Mouse (Mus musculus): ENCODE data around the gene Cartpt.
"Not testable (repeated sequence)": the region's sequence is repeated elsewhere in the genome, so short reads cannot be mapped to it uniquely, and the experiment has no call there.

Cartpt gene

DNA sequence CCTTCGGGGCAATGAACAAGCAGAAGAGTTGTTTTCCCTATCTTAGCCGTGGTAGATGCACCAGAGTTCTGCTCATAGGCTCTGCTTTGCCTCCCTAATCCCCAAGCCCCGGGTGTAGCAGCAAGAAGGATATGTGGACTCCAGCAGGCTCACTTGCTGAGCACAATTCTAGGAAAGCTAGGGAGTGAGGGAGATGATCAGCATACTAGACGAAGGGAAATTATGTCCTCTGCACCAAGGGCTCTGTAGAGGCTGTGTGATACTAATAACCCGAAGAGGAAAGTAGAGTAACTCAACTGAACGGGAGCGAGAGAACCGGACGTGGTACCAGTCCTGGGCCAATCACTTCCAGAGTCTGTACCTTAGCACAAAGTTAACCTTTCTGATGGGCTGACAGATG lies at the start of gene Cartpt:
Gene Cartpt, minus strand, starts transcription at position 127 of the 400 bp plus-strand sequence.
- no peak for DNase-seq (ENCODE audit: low spot score in 2 of 2)

DNA sequence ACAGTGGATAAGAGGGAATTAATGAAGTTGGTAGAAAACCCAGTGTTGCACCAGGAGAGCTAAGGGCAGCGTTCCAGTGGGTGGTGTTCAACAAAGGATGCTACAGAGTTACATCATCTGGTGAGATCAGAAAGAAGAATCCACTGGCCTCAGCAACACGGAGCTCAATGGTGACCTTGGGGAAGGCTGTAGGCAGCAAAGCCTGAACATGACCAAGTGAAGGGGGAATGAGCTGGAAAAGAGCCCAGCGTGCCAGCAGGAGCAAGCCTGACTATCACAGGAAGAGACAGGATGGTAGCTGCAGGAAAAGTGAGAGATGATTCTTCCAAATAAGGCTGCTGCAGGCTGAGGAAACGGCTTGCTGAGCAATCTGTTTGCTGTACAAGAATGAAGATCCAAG lies 46.5 kb upstream of the Cartpt start:
- DNase-seq (ENCODE audit: low spot score in 2 of 2): peak in 1 of 2 experiments; percentile 34

DNA sequence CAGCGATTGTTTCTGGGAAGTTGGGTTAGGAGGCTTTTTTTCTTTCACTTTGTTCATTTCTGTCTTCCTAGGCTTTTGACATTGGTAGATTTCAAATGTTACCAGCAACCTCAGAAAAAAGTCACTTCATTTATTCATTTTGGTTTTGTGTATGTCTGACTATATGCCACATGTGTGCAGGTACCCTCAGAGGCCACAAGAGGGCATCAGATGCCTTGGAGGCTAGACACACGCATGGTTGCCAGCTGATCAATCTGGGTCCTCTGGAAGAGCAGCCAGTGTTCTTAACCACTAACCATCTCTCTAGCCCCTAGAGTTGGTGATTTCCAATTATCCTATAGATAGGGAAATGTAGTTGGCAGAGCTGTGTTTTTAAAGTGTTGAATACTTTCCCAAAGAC lies 42.6 kb upstream of the Cartpt start:
- no peak for DNase-seq (ENCODE audit: low spot score in 2 of 2)

DNA sequence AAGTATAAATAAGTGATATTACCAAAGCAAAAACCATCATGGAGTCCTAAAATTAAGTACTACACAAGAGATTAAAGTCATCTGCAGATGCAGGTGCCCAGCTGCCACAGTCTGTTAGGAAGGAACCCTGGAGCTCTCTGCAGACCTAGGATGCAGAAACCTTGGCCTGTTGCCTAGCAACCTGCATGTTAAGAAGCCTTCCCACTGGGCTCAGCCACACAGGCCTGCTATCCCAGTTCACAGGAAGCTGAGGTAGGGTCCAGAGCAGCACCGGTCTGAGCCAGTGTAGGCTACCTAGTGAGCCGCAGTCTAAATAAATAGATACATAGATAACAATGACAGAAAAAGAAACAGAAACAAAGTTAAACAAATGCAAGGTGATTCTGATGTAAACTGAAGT lies 39.7 kb upstream of the Cartpt start:
- DNase-seq (ENCODE audit: low spot score in 2 of 2): peak in 1 of 2 experiments; percentile 44

DNA sequence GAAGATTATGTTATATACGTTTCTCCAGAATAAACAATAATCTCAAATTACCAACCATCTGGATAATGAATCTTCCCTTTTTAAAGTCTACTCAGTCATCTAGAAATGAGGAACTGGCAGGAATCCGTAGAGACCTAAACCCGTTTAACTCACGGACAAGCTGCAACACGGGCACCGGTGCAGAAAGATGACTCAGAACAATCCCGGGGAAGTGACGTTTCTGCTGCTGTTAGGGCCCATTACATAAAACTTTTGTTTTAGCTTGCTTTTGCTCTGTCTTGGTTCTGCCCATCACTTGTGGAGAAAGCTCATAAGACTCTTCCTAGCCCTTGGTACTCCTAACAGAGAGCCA lies 38.4 kb upstream of the Cartpt start:
- DNase-seq (ENCODE audit: low spot score in 2 of 2): no peak

DNA sequence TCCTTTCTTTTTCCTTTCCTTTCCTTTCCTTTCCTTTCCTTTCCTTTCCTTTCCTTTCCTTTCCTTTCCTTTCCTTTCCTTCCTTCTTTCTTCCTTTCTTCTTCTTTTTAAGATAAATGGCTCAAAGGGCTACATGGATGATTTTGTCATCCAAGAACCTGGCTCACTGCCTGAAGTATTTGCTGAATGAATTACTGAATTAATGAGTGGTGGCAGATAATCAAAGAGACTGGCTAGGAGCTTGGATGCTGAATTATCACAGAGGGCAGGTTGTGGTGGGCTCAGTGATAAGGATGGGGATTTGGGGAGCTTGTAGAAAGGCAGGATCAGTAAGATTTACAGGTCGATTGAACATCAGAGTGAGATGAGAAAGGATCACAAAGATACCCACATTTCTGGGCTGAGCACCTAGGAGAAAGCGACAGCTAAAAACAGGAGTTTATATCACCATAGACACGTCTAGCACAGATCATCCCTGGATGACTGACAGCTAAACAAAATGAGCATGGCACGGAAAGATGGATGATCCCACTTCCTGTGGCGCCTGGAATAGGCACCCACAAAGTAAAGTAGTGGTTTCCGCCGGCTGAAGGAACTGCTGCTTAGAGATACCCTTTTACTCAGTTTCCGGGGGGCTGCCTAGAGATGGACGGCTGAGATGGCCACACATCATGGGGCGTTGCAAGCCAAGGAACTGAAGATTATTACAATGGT lies 37.9 kb upstream of the Cartpt start:
- DNase-seq (ENCODE audit: low spot score in 2 of 2): no peak

DNA sequence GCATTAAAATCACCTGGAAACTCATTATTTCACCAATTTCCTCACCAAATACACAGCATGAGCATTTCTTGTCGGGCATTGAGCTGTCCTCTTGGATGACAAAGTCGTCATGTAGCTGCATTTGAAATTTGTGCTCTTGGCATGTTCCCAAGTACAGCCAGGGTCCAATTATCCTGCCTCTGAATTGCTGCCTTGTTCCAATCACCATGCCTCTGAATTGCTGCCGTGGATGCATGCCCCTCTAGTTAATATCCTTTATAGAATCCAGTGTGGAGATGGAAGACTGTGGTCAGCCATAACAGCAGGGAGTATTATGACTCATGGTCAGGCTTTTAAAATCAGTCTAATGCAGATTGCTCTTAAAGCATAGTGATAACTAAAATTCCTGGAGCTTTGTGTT lies 36.9 kb upstream of the Cartpt start:
- peak in 1 of 2 experiments; percentile 39 for DNase-seq (ENCODE audit: low spot score in 2 of 2)

DNA sequence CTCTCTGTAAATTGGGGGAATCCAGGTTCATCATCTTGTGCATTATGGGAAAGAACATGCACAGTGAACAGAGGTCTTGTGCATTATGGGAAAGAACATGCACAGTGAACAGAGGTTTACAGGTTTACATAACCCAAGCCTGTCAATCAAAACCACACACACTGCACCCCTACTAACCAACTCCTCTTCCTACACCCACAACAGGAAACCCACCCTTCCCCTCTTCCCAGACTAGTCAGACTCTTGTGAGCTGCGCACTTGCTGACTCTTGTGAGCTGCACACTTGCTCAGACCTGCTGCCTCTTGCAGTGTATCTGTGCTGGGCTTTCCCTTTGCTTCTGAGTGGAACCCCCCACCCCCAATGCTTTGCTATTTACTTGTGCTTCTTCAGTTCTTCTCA lies 31.5 kb upstream of the Cartpt start:
- no peak for DNase-seq (ENCODE audit: low spot score in 2 of 2)

DNA sequence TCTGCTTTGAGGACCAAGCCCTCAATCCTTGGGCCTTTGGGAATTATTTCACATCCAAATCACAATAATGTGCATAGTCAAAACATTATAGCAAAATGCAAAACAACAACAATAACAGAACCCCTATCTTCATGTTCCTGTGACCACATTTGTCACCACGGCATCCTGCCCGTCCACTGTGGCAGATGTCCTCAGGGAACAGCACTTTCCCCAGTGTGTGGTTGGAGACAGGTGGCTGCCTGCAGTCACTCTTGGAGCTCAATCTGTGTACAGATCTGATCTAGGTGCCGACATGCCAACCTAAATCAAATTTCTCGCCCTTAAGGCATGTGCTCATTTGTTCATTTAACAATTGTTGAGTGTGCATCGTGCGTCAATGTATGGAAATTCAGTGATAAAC lies 30.6 kb upstream of the Cartpt start:
- no peak for DNase-seq (ENCODE audit: low spot score in 2 of 2)

DNA sequence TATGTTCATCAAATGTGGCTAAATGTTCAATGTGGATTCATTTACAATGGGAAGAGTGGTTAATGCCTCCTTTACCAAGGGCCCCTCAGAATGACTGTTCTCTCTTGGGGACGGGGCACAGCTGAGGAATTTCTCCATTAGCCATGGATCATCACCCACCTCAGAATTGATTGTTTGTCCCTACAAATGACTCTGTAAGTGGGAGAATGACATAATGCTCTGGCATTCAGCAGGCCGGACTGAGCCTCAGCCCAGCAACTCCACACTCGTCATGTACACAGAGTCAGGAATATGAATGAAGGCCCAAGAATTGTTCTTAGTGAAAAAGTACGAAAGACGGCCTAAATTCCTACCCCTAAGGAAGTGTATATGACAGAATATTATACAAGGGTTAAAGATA lies 25.4 kb upstream of the Cartpt start:
- no peak for DNase-seq (ENCODE audit: low spot score in 2 of 2)

DNA sequence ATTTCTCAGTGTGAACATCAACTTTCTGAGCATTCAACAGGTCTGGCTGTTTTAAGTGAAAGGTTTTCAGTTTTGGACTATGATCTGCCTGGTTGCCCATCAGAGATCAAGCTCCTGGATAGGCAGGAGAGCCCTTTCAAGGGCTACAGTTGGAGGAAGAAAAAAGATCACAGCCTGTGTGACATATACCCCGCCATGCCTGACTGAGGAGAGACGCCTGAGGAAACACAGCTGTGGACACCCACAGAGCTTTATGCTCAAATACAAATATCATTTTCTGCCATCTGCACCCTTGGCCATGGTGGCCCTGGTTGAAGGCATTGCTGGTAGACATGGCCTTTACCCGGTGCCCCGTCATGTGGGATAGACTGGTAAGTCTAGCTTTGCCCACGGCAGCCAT lies 14.7 kb upstream of the Cartpt start:
- DNase-seq (ENCODE audit: low spot score in 2 of 2): no peak

DNA sequence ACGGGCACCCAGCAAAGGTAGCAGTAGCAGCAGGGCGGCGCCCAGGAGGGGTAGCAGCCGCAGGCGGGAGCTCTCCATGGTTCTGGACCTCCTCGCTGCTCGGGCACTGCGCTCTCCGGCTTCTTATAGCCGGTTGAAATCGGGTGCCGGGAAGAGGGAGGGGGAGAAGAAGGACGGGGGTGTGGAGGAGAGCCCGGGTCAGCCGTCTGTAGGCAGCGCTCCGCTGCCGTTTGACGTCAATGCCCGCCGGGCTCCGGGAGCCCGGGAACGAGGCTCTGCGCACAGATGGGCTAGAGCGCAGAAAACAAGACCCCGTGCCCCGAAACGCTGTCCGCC lies 366 bp downstream of the Cartpt start:
- peak in 1 of 2 experiments; percentile 5 for DNase-seq (ENCODE audit: low spot score in 2 of 2)

DNA sequence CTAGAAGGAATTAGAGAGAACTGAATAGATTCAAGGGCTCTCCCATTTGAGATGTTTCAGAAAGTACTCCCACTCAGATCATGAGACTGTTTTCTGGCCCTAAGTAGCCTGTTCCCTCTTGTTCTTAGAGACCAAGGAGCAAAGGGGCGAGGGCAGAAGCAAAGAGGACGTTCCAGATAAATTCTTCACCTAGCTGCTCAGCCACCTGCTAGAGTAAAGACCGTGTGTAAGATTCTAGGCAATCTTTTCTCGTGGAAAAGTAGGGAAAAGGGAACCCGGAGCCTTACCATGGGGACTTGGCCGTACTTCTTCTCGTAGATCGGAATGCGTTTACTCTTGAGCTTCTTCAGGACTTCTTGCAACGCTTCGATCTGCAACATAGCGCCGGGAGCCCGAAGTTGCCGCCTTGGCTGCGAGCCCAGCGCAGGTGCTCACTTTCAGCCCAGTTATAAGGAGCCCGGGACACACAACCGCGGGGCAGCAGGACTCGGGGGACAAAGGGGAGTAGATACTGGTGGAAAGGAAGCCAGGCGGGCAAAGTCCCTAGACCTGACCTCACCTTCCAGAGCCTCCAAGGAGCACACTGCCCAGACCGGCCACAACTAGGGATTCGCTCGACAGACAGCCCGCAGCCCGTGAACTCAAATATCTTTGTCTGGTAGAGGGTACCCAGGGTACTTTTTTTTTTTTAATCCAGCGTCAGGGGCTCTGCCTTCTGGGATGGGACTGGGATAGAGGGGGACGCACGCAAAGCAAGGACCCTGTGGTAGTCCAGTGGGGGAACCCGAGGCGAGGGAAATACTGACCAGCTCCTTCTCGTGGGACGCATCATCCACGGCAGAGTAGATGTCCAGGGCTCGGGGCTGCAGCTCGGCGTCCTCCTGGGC lies 978 bp downstream of the Cartpt start:
- DNase-seq (ENCODE audit: low spot score in 2 of 2): peak in 1 of 2 experiments; percentile 5

DNA sequence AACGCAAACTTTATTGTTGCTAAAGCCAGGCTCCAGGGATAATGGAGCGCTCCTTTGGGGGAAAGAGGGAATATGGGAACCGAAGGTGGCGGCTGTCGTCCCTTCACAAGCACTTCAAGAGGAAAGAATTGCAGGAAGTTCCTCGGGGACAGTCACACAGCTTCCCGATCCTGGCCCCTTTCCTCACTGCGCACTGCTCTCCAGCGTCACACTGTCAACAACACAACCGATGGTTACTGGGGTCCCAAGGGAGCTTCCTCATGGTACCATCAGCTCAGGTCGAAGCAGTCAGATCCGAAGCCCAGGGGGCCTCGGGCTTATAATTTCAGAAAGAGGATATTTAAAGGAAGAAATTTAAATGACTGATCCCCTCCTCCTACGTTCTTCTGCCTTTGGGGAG lies 2.1 kb downstream of the Cartpt start:
- no peak for DNase-seq (ENCODE audit: low spot score in 2 of 2)

DNA sequence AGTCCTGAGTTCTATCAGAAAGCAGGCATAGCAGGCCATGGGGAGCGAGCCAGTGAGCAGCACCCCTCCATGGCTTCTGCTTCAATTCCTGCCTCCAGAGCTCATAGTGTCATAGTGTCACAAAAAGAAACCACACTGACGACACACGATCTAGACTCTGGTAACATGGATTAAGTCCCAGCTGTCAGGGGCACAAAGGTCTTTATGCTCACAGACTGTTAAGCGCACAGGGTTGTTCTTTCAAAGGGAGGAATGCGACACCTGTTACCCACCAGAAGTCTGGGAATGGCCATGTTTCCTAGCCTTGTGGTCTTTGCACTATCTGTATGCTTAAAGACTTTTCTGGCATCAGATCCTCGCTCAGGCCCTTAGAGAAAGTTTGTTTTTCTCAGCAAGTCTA lies 15.3 kb downstream of the Cartpt start:
- DNase-seq (ENCODE audit: low spot score in 2 of 2): no peak

DNA sequence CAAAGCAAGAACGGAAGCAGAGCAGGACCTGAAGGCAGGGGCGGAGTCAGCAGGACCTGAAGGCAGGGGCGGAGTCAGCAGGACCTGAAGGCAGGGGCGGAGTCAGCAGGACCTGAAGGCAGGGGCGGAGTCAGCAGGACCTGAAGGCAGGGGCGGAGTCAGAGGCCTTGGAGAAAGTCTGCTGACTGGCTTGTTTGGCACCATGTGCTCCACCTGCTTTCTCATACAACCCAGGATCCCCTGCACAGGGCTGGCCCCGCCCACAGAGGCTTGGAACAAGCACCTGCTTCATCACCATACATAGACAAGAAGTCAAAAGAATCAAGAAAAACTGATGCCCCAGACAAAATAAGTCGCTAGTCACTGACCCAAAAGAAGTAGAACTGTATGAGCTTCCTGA lies 19.1 kb downstream of the Cartpt start:
- DNase-seq (ENCODE audit: low spot score in 2 of 2): not testable (repeated sequence)

DNA sequence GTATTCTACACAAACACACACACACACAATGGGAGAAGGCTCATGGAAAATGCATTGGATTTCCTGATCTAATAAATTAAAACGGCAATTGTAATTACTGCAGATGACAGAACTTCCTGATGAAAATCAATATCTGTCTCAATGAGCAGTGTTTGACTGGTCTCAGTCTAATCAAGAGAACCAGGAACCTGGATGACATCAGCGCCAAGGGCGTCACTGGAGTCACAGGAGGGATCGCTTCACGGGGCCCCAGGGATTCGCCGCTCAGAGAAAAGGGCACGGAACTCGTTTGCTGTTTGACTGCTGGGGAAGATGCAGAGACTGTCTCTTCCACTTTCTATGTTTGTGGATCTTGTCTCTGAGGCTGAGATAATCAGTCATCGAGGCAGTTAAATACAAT lies 21.2 kb downstream of the Cartpt start:
- DNase-seq (ENCODE audit: low spot score in 2 of 2): no peak

DNA sequence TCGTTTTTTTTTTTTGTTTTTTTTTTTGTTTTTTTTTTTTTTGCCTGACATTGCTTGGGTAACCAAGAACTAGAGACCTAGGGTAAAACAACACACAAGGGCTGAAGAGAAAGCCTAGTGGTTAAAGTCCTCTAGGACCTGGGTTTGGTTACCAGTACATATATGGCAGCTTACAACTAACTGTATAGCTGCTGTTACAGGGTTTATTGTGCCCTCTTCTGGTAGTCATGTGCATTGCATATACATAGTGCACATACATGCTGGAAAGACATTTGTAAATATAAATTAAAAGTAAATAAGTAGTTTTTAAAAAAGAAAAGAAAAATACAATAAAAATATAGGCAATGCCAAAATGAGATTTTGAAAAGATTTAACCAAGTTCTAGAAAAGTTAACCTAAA lies 28.8 kb downstream of the Cartpt start:
- DNase-seq (ENCODE audit: low spot score in 2 of 2): no peak

DNA sequence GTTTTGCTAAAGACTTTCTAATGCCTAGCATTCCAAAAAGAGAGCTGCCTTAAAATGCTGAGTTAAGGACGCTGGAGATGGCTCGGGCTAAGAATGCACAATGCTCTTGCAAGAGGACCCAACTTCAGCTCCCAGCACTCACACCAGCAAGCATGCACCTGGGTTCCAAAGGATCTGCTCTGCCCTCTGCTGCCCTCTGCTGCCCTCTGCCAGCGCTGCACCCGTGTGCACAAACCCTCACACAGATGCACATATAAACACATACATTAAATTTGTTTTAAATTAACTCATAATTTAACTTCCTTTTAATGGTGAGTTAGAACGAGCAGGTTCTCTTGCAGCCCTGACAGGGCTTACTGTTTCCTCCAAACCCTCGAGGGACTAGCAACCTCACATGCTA lies 32.5 kb downstream of the Cartpt start:
- no peak for DNase-seq (ENCODE audit: low spot score in 2 of 2)

DNA sequence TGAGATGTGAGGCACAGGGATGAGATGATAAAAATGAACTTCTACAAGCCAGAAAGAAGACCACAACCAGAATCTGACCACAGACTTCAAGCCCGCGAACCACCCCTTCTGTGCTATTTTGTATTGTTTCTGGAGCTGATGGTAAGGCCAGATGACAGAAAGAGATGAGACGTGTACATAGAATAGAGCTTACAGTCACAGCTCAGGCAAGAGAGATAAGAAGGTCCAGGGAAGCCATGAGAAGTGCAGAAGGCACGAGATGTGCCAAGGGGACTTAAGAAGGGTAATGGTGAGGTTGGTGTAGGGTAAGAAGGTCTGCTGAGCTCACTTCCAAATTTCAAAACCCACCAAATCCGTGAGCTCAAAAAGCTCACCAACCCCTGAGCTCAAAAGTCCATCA lies 36.6 kb downstream of the Cartpt start:
- DNase-seq (ENCODE audit: low spot score in 2 of 2): no peak

DNA sequence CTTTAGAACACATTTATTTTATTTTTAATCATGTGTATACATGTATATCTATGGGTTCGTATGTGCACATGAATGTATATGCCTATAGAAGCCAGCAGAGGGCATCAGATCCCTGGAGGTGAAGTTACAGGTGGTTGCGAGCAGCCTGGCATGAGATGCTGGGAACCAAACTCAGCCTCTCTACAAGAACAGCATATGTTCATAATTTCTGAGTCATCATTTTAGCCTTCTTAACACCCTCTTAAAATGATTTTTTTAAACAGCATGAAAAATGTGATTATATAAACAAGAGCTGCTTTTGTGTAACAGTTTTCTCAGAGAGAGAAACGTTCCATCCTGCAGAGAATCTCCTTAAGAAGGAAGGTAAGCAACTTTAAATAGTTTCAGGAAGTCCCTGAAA lies 40.2 kb downstream of the Cartpt start:
- no peak for DNase-seq (ENCODE audit: low spot score in 2 of 2)

DNA sequence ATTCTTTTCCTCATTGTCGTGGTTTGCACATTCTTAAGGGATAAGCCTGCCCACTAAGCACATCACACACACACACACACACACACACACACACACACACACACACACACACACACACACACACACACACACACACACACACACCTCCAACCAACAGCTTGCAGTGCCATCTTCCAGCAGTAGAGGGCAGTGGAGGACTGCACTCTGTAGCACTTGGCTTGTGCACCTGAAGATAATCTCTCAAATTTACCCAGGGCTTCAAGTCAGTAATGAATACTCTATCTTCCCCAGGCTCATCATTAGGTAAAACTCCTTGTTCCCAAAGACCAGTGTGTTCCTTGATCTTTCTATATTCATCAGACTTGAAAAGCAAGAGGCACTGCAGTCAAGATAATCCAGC lies 41.8 kb downstream of the Cartpt start:
- DNase-seq (ENCODE audit: low spot score in 2 of 2): peak; percentile 50 to 75

DNA sequence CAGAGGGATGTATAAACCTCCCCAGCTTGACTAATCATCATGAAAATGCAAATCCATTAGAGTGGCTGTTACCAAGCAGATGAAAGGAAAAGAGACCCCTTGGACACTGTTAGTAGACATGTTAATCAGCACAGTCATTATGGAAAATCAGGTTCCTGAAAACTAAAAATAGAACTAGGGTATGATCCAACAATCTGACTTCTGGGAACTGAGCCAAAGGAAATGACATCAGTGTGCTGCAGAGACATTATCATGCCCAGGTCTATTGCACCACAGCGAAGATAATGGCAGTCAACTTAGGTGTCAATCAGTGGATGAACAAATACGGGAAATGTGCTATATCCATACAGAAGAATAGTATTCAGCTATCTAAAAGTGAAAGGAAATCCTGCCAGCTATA lies 43.0 kb downstream of the Cartpt start:
- no peak for DNase-seq (ENCODE audit: low spot score in 2 of 2)

Measured in cerebellum, postnatal 4 days (tissue).